Mouse (Mus musculus): ENCODE measurements around the gene Zfp759.
"Not testable (repeated sequence)": the region's sequence is repeated elsewhere in the genome, so short reads cannot be mapped to it uniquely, and the experiment has no call there.

GRCm38 (mm10) chr13:67172991-67173722 is 51.7 kb downstream of the Zfp759 start, which contains the start of gene Rsl1:
- TF ChIP-seq POLR2A (IDR thresholded peaks at IDR 0.05; ENCODE audit: borderline replicate concordance, extremely low read depth, insufficient read depth, insufficient read length, poor library complexity, severe bottlenecking); CTCF (IDR thresholded peaks at IDR 0.05; ENCODE audit: borderline replicate concordance, extremely low read depth, insufficient read depth, insufficient read length): not testable (repeated sequence)
